Mouse (Mus musculus): ENCODE data around the gene D630039A03Rik.
A peak's percentile ranks its signal among the peaks of the same experiment; 100 is the strongest.

Gene D630039A03Rik

DNA sequence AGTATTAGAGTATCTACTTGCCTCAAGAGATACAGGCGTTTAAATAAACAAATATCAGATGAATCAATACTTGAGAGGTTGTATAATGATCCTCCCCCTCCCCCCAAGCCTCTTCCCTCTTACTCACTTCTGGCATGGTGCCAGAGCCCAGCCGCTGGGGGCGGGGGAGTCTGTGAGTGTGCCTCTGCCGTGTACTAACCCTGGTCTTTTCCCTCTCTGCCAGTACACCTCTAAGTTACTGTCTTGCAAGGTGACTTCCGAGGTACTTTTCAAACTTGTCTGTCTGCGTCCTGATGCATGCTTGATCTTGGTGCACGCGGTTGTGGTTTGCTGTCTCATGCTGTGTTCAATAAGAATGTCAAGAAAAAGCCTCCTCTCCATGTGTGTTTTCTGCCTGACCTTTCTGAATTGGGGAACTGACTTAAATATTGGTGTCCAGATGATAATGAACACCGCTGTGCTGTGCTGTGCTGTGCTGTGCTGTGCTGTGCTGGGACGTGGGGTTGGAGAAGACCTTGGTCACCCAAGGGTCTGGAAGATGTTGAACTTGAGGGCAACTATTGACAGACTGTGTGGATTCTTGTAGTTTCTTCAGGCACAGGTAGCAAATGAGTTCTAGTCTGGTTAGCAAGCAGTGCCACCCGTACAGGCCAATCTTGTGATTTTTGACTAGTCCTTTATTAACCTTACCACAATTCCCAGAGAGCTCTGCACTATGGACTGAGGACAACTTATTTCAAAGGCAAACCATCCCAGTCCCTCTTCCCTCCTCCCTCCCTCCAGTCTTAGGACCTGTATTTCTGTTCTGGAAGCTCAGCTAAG lies 29.8 kb downstream of the D630039A03Rik start:
- DNase-seq = peak; percentile 53 to 63

DNA sequence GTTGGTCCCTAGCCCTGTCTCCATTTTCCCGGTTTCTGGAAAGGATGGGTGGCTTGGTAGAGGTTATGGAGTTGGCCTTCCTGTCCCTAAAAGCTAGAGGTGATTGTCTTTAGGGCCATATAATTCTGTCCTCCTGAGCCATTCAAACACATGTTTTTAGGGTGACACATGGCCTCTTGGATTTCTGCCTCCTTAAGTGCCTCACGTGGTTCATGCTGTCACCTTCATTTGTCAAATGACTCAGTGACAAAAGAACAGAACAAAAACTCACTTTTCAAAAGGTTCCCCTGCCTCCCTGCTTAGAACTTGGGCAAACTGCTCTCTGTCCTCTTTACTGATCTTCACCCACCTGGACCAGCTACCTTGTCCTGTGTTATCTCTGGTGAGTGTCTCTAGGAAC lies 30.9 kb downstream of the D630039A03Rik start:
- DNase-seq = no peak

DNA sequence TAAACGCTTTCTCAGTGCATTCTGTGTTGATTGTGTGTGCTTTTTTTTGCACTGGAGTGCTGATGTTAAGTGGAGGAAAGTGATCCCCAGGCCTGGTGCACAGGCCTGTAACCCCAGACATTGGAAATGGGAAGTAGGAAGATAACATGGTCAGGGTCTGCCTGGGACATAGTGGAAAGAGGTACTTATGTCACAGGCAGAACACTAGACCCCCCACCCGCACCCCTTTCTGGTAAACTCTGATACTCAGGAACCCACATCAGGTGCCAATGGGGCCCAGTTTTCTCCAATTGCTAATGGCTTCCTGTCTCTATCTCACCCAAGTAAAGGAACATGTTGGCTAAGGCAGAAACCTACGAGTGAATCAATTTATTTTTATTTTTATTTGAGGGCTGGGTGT lies 31.6 kb downstream of the D630039A03Rik start:
- no peak for DNase-seq

DNA sequence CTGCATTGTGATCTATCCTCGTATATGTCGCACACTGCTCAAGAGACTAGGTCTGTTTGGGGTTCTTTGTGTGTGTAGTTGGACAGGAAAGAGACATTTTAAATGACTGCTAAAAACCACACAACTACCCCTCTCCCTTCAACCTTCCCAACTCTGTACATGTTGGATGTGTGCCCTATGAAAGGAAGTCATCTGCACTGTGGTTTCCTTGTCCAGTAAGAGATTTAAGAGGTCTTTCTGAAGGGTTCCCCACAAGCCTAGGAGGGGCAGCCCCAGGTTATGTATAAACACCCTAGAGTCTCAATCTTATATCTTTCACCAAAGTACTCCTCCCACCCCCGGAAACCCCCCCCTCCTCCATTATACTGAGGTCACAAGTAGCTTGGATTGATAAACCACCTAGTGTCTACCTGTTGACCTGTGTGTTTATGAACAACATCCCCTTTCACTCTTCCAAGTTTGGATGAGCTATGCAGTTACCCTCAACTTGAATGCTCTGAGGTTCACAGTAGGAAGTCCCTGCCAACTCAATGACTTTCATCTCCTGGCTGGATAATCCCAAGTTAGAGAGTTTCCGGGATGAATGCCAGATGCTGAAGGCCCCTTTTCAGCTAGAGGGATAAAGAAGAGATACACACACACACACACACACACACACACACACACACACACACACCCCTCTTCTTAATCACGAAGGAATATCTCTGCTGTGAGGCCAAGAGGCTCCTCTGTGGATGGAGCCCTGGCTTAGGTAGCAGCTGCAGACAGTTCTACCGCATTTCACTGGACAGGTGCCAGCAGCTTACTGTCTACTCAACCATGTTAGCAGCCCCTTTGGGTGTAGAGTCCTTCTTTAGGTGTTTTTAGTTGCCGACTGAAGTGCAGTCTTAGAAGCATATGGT lies 32.3 kb downstream of the D630039A03Rik start:
- DNase-seq = peak; percentile 50 to 66

- peak; percentile 92 for DNase-seq
These were observed 36.2 kb downstream of the D630039A03Rik start for GRCm38 (mm10) chr4:57879804-57880357.

GRCm38 (mm10) chr4:57879137-57879536 lies 37.0 kb downstream of the D630039A03Rik start:
- DNase-seq = no peak

DNA sequence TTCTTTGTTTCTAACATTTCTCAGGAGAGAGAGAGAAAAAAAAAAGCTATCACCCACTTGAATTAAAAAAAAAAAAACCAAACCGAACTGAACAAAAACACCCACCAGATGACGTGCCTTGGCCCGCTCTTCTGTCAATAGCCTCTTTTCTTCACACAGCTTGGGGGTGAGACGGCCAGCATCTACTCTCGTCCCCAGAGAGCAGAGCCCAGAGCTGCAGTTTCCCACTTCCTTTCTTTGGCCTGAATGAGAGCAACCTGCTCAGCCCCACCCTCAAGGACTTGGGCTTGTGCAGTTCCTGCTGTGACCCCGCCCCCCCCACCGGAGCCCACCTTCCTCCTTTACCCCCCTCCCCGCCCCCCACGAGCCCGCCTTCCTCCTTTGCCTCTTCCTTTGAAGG lies 48.6 kb downstream of the D630039A03Rik start:
- no peak for DNase-seq

DNA sequence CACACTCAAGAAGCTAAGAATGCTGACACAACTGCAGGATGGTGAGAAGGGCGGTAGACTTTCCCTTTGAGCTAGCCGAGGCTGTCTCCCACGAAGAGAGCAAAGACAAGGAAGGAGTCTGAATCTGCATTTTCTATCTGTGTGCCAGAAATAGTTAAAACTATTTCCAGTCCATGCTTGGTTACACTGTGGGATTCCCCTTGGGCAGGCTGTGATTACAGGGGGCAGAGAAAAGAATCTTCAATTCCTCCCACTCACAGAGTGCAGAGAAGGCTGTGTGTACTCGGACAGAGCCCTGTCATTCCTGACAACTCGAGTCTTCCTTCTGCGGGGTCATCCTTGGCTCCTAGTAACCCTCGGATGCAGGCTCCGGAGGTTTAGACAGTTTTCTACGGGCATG lies 49.1 kb downstream of the D630039A03Rik start:
- no peak for DNase-seq

DNA sequence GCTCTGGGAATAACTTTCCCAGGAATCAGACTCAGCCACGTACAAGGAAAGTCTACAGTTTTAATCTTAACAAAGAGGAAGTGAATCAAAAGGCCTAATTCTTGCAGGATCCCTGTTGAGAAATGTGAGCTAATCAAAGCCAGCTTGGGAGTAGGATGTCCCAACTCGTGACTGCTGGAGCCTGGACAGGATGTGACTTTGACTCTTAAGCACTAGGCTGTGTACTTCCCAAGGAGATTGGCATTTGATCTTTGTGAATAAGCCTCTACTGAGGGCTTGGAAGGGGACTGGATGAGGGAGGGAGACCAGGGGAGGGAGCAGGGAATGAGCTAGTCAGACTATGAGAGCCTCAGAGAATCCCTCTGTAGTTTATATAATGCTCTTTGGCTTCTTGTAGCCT lies 50.0 kb downstream of the D630039A03Rik start:
- DNase-seq = no peak

- DNase-seq = peak in 1 of 2 experiments; percentile 43
These were observed 53.7 kb downstream of the D630039A03Rik start for GRCm38 (mm10) chr4:57862269-57862986.

DNA sequence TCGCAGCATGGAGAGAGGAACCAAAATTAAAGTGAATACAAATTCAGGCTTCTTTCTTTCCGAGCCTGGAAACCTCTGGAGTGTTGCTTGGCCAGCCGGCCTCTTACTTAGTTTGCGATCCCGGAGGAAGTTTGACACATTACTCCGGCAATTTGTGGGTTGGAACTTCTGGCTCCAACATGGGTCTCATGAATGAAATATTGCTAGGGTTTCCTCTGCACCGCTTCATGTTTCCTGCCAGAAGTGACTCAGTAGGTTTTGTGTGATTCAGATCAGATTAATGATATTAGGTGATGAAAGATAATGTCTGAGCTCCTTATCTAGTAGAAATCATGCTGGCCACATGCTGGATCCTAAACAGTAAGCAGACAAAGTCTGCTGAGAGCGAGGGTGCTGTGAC lies 54.2 kb downstream of the D630039A03Rik start:
- DNase-seq = peak; percentile 26 to 56

GRCm38 (mm10) chr4:57861166-57861565 lies 54.9 kb downstream of the D630039A03Rik start:
- peak in 1 of 2 experiments; percentile 45 for DNase-seq

DNA sequence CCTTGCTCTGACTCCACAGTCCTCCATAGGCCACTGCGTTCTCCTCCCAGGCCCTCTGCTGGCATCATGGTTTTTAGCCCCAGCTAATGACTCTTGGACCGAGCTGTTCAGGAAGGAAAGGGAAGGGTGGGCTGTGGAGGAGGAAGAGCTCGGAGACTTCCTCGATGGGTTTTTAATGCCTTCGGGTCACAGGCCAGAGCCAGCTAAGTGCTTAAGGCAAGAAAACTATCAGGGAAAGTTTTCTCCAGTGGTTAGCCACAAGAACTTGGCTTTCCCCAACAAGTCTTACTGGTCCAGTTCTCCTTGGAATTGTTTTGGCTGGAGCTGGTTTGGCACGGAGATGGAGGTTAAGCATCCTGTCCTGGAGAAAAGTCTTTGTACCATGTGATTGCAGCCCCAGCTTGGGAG lies 55.9 kb downstream of the D630039A03Rik start:
- peak; percentile 31 to 47 for DNase-seq
